In genomic region chr13:45539205-45539568, GRCm38 (mm10) we compare ENCODE assay signal across 8 mouse cellular contexts. TPM values are rescaled to one million over a fixed set of nuclear protein-coding genes. Genes with fewer than 3 reads are reported as not detected.
DNase-seq lines count a peak whose midpoint lies in the region; ATAC-seq lines count a peak whose summit lies in the region.

No protein-coding gene starts in this region.

- H3K9me3 ChIP-seq in hindbrain, embryonic 12.5 days (replicated peaks), result no peaks in the 10 kb centered on the region

- H3K4me1 ChIP-seq in hindbrain, embryonic 12.5 days, result peaks cover 6% of the 10 kb centered on the region

- peak overlapping the region; percentile 67 for H3K9ac ChIP-seq in hindbrain, embryonic 12.5 days

- H3K4me3 ChIP-seq in hindbrain, embryonic 12.5 days, result peak overlapping the region; percentile 38

- no peaks in the 10 kb centered on the region for H3K27me3 ChIP-seq in hindbrain, embryonic 12.5 days

- peak overlapping the region; percentile 78 for H3K27ac ChIP-seq in hindbrain, embryonic 12.5 days

- H3K36me3 ChIP-seq in hindbrain, embryonic 12.5 days, result no peaks in the 10 kb centered on the region

- WGBS in hindbrain, embryonic 12.5 days, result 4% methylated on average over 7 of the region's 10 CpGs

- H3K4me2 ChIP-seq in hindbrain, embryonic 12.5 days (replicated peaks), result peak overlapping the region; percentile 60

- ATAC-seq in hindbrain, embryonic 12.5 days (ENCODE audit: low FRiP score), result peak; percentile 92

- DNase-seq in R1 (ENCODE audit: low read depth, low spot score), result peak; percentile 69
- peak; percentile 92 for DNase-seq in cerebellum, adult 9-10 months
- DNase-seq in frontal cortex, postnatal 14 days (ENCODE audit: low spot score in 2 of 2), result peak; percentile 75 to 79
- DNase-seq in left cerebral cortex, adult 11 months (ENCODE audit: low spot score), result peak; percentile 79
- peak; percentile 70 for DNase-seq in lung, postnatal 25 days (ENCODE audit: low spot score)
- DNase-seq in right cerebral cortex, adult 18-20 months, result peak; percentile 85
- peak; percentile 72 for DNase-seq in urinary bladder, postnatal 25 days (ENCODE audit: low spot score)

RNA-seq across cellular contexts. Expression of gene Gmpr, which starts 31.9 kb away (rescaled TPM):
- polyA plus RNA-seq in hindbrain, embryonic 12.5 days (2016; fragmentation: Nextera tagmentation; extraction: Ambion mirVana), result 19.3 and 20.8 TPM in 2 replicates

Comparison
In these comparisons a context has a peak if more than half of its experiments do, and no peak if none do; other contexts are left out.
1. Peak in every context shown above with its lines: DNase-seq, ATAC-seq, H3K4me3 ChIP-seq and H3K27ac ChIP-seq.